In the genomic region with DNA sequence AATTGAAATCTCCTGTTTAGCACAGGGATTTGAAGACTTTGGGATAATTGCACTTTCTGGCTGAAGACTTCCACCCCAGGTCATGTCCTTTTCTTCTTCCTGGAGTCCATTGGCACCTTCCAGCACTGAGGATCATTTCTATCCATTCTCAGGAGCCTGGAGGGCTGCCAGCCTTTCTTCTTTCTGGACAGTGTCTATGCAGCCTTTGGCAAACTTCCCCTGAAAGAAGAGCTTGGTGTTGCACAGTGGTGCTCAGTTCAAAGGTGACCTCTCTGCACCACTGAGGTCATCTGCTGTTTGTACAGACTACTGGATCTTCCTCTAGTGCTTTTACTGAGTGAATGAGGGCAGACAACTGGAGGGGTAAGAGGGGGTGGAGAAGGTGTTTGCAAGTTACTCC, we compare ENCODE assay signal across 14 mouse cellular contexts.
A peak's percentile ranks its signal among the peaks of the same experiment; 100 is the strongest.
DNase-seq lines count a peak whose midpoint lies in the region; ATAC-seq lines count a peak whose summit lies in the region.
"Had no signal": no experiment of that assay in that cellular context is flagged by ENCODE, and none has a peak within 500 bp of the region (broad histone marks: within the 10 kb centered on the region; RNA-seq: fewer than 3 reads in every experiment).

No protein-coding gene starts in this region.

- H3K4me1 ChIP-seq in embryonic facial prominence, embryonic 14.5 days (ENCODE audit: control insufficient read depth, insufficient read depth, low read length), result peaks cover 18% of the 10 kb centered on the region; the same call in 1 of the 2 replicates
- H3K4me1 ChIP-seq in embryonic facial prominence, embryonic 10.5 days, result peaks cover 28% of the 10 kb centered on the region
- H3K4me1 ChIP-seq in liver, embryonic 16.5 days (ENCODE audit: control insufficient read depth, low read depth, low read length), result no peaks in the 10 kb centered on the region
- H3K4me1 ChIP-seq in liver, embryonic 12.5 days, result no peaks in the 10 kb centered on the region

- no peak for ATAC-seq in embryonic facial prominence, embryonic 14.5 days (ENCODE audit: low read depth)
- ATAC-seq in liver, embryonic 16.5 days (ENCODE audit: low read depth), result peak; percentile 41; the same call in 1 of the 2 replicates
- no peak for ATAC-seq in liver, embryonic 12.5 days

- no peak overlapping the region for H3K9ac ChIP-seq in embryonic facial prominence, embryonic 14.5 days (ENCODE audit: low read depth, low read length)
- H3K9ac ChIP-seq in liver, embryonic 16.5 days (ENCODE audit: low read depth, low read length), result no peak overlapping the region
- H3K9ac ChIP-seq in liver, embryonic 12.5 days, result no peak overlapping the region
- H3K9ac ChIP-seq: embryonic facial prominence, embryonic 12.5 days; lung, embryonic 15.5 days; neural tube, embryonic 13.5 days had no signal

- no peak overlapping the region for H3K4me3 ChIP-seq in embryonic facial prominence, embryonic 14.5 days (ENCODE audit: low read depth, low read length)
- no peak overlapping the region for H3K4me3 ChIP-seq in embryonic facial prominence, embryonic 10.5 days
- no peak overlapping the region for H3K4me3 ChIP-seq in liver, embryonic 16.5 days (ENCODE audit: low read depth, low read length)
- H3K4me3 ChIP-seq in liver, embryonic 12.5 days, result no peak overlapping the region
- H3K4me3 ChIP-seq: embryonic facial prominence, embryonic 12.5 days; forebrain, embryonic 10.5 days; lung, embryonic 15.5 days; neural tube, embryonic 13.5 days had no signal

- no peaks in the 10 kb centered on the region for H3K9me3 ChIP-seq in embryonic facial prominence, embryonic 14.5 days (ENCODE audit: control insufficient read depth, low read length)
- no peaks in the 10 kb centered on the region for H3K9me3 ChIP-seq in embryonic facial prominence, embryonic 10.5 days
- H3K9me3 ChIP-seq in liver, embryonic 16.5 days (replicated peaks; ENCODE audit: control insufficient read depth, low read length), result no peaks in the 10 kb centered on the region
- H3K9me3 ChIP-seq in liver, embryonic 12.5 days (replicated peaks), result no peaks in the 10 kb centered on the region
- H3K9me3 ChIP-seq: embryonic facial prominence, embryonic 12.5 days; forebrain, embryonic 10.5 days; lung, embryonic 15.5 days; neural tube, embryonic 13.5 days had no signal

- H3K36me3 ChIP-seq in embryonic facial prominence, embryonic 14.5 days (ENCODE audit: control insufficient read depth, insufficient read depth, low read length), result no peaks in the 10 kb centered on the region
- no peaks in the 10 kb centered on the region for H3K36me3 ChIP-seq in embryonic facial prominence, embryonic 10.5 days (replicated peaks)
- H3K36me3 ChIP-seq in liver, embryonic 16.5 days (ENCODE audit: control insufficient read depth, insufficient read depth), result no peaks in the 10 kb centered on the region
- no peaks in the 10 kb centered on the region for H3K36me3 ChIP-seq in liver, embryonic 12.5 days
- H3K36me3 ChIP-seq: embryonic facial prominence, embryonic 12.5 days; forebrain, embryonic 10.5 days; lung, embryonic 15.5 days; neural tube, embryonic 13.5 days had no signal

- no peak overlapping the region for H3K4me2 ChIP-seq in embryonic facial prominence, embryonic 14.5 days (ENCODE audit: low read depth, low read length)
- no peak overlapping the region for H3K4me2 ChIP-seq in liver, embryonic 16.5 days (ENCODE audit: low read depth, low read length)
- H3K4me2 ChIP-seq in liver, embryonic 12.5 days, result no peak overlapping the region
- H3K4me2 ChIP-seq: embryonic facial prominence, embryonic 12.5 days; heart, embryonic 11.5 days; lung, embryonic 15.5 days; neural tube, embryonic 13.5 days had no signal

- peak; percentile 69 for DNase-seq in embryonic facial prominence, embryonic 14.5 days (ENCODE audit: low spot score)
- no peak for DNase-seq in embryonic facial prominence, embryonic 10.5 days (ENCODE audit: low spot score)
- peak; percentile 21 for DNase-seq in gastrocnemius, postnatal 10 days
- DNase-seq in right cerebral cortex, postnatal 10 days (ENCODE audit: low spot score in 2 of 2), result no peak
- no peak for DNase-seq in layer of hippocampus, postnatal 10 days (ENCODE audit: low spot score in 2 of 2)
- DNase-seq: cerebellum, adult 8-10 months; thymus, postnatal 4 days had no signal

- H3K27me3 ChIP-seq in embryonic facial prominence, embryonic 14.5 days (replicated peaks; ENCODE audit: control insufficient read depth, insufficient read depth, low read length), result no peaks in the 10 kb centered on the region
- H3K27me3 ChIP-seq in embryonic facial prominence, embryonic 10.5 days (replicated peaks; ENCODE audit: low read depth, poor library complexity, severe bottlenecking), result no peaks in the 10 kb centered on the region
- H3K27me3 ChIP-seq in liver, embryonic 16.5 days (ENCODE audit: control insufficient read depth, insufficient read depth, low read depth, low read length), result no peaks in the 10 kb centered on the region
- no peaks in the 10 kb centered on the region for H3K27me3 ChIP-seq in liver, embryonic 12.5 days (replicated peaks)
- H3K27me3 ChIP-seq: embryonic facial prominence, embryonic 12.5 days; lung, embryonic 15.5 days; neural tube, embryonic 13.5 days had no signal

- H3K27ac ChIP-seq in embryonic facial prominence, embryonic 14.5 days (replicated peaks; ENCODE audit: low read depth, low read length), result no peak overlapping the region
- H3K27ac ChIP-seq in embryonic facial prominence, embryonic 10.5 days (replicated peaks), result no peak overlapping the region
- H3K27ac ChIP-seq in liver, embryonic 16.5 days (ENCODE audit: low read length), result no peak overlapping the region
- H3K27ac ChIP-seq in liver, embryonic 12.5 days, result no peak overlapping the region
- H3K27ac ChIP-seq: embryonic facial prominence, embryonic 12.5 days; forebrain, embryonic 10.5 days; lung, embryonic 15.5 days; neural tube, embryonic 13.5 days had no signal

Comparison
In these comparisons a context has a peak if more than half of its experiments do, and no peak if none do; other contexts are left out.
1. DNase-seq: peak in embryonic facial prominence, embryonic 14.5 days (single experiment) and gastrocnemius, postnatal 10 days (single experiment); none in embryonic facial prominence, embryonic 10.5 days (single experiment), right cerebral cortex, postnatal 10 days (0 of 2) and layer of hippocampus, postnatal 10 days (0 of 2).